Mouse (Mus musculus): ENCODE data around the gene Slc17a5. TPM values are rescaled to one million over a fixed set of nuclear protein-coding genes. Genes with fewer than 3 reads are reported as not detected.

Gene Slc17a5
- 6.6 TPM for polyA plus RNA-seq (2014; fragmentation: Illumina TruSeq; extraction: RNeasy Lipid Tissue Mini Kit (QIAGEN cat#74804); ENCODE audit: insufficient read depth, low read depth, low replicate concordance)

DNA sequence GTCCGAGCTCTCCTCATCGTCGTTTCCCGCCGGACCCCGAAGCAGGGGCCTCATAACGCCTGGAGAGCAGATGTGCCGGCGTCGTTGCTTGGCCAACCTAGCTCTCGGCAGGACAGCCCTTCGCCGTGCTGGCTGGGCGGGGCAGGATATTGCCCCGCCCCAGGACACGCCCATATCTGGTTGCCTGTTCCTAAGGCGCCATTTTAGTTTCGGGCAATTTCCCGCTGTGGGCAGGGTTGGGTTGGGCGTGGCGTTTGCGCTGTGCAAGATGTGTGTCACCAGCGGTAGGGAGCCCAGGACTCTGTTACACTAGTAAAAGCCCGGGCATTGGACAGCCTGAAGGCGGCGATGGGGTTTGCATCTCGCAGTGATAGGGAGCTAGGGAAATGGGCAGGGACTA is at the start of gene Slc17a5:
Slc17a5 (minus strand) TSS at position 128 of the 400 bp plus-strand sequence.

DNA sequence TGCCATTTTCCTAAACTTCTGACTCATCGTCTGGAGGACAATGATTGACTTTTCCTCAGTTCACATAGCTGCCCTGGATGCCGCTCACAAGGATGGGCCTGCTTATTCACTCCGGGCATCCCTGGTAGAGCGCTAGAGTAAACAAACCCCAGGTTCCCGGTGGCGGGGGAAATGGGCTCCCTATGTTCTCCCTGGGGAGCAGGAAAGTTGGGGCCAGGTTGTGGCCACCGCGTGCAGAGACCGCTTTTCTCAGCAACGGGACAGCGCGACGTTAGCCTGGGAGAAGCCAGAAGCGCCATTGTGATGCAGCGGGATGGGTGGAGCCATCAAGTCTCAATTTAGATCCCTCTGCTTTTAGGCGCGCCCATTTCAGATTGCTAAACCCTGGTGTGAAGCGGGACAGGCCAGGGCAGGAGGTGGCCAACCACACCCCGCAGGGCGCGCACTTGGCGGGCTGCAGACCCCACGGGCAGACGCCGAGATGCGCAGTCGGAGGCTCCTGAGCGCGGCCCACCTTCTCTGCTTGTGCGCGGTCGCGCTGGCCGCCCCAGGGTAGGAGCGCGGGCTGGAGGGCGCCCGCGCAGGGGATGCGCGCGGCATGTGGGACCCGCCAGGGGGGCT is 27.7 kb upstream of the Slc17a5 start, which contains the start of gene Cd109:
Cd109 (plus strand) TSS at position 146 of the 621 bp plus-strand sequence.

DNA sequence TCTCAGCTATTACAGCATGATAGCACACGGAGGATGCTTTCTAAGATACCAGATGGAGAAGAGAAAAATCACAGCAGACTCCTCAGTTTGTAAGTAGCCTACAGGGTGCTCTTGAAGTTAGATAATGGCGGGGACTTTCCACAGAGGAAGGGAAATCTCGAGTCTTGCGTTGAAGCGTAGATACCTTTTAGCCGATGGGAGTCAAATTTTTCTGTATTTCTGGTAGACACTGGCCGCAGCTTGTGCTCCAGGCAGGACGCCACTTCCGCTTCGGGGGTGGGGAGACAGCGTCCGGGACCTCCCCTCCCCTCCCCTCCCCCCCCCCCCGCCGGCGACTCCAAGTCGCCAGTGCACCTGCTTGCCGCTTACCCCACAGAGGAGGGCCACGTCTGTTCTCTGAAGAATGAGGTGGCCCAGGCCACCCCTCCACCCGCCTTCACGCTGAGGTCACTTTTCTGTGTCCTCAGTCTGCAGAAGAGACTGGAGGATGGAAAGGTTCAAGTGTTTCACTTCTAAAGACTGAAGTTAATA is 98.9 kb downstream of the Slc17a5 start, which contains the start of gene Eef1a1:
Eef1a1 (minus strand) TSS at position 262 of the 531 bp plus-strand sequence.

Other genes starting within 250 kb of the Slc17a5 start
- 10.9 TPM for gene Gsta2, start 232.3 kb downstream of the Slc17a5 start, polyA plus RNA-seq (2014; fragmentation: Illumina TruSeq; extraction: RNeasy Lipid Tissue Mini Kit (QIAGEN cat#74804); ENCODE audit: insufficient read depth, low read depth, low replicate concordance)
- 0.62 TPM for gene Dppa5a, start 219.9 kb downstream of the Slc17a5 start, polyA plus RNA-seq (2014; fragmentation: Illumina TruSeq; extraction: RNeasy Lipid Tissue Mini Kit (QIAGEN cat#74804); ENCODE audit: insufficient read depth, low read depth, low replicate concordance)
- gene Ooep, start 209.3 kb downstream of the Slc17a5 start, polyA plus RNA-seq (2014; fragmentation: Illumina TruSeq; extraction: RNeasy Lipid Tissue Mini Kit (QIAGEN cat#74804); ENCODE audit: insufficient read depth, low read depth, low replicate concordance) = 1.1 TPM
- 0.13 TPM for gene Ddx43, start 192.3 kb downstream of the Slc17a5 start, polyA plus RNA-seq (2014; fragmentation: Illumina TruSeq; extraction: RNeasy Lipid Tissue Mini Kit (QIAGEN cat#74804); ENCODE audit: insufficient read depth, low read depth, low replicate concordance)
- gene Cgas, start 144.8 kb downstream of the Slc17a5 start, polyA plus RNA-seq (2014; fragmentation: Illumina TruSeq; extraction: RNeasy Lipid Tissue Mini Kit (QIAGEN cat#74804); ENCODE audit: insufficient read depth, low read depth, low replicate concordance) = 1.2 TPM
- gene Mto1, start 139.8 kb downstream of the Slc17a5 start, polyA plus RNA-seq (2014; fragmentation: Illumina TruSeq; extraction: RNeasy Lipid Tissue Mini Kit (QIAGEN cat#74804); ENCODE audit: insufficient read depth, low read depth, low replicate concordance) = 6.1 TPM
- gene Gm17324, start 139.3 kb downstream of the Slc17a5 start, polyA plus RNA-seq (2014; fragmentation: Illumina TruSeq; extraction: RNeasy Lipid Tissue Mini Kit (QIAGEN cat#74804); ENCODE audit: insufficient read depth, low read depth, low replicate concordance) = not detected
- 5,877 TPM for gene Eef1a1, start 98.9 kb downstream of the Slc17a5 start, polyA plus RNA-seq (2014; fragmentation: Illumina TruSeq; extraction: RNeasy Lipid Tissue Mini Kit (QIAGEN cat#74804); ENCODE audit: insufficient read depth, low read depth, low replicate concordance)
- gene Cd109, start 27.5 kb upstream of the Slc17a5 start, polyA plus RNA-seq (2014; fragmentation: Illumina TruSeq; extraction: RNeasy Lipid Tissue Mini Kit (QIAGEN cat#74804); ENCODE audit: insufficient read depth, low read depth, low replicate concordance) = 0.59 TPM